Mouse (Mus musculus) lung, embryonic 15.5 days (tissue): ENCODE measurements around the gene Tbc1d9. TPM values are rescaled to one million over a fixed set of nuclear protein-coding genes. Genes with fewer than 3 reads are reported as not detected.

Experiments
- ATAC-seq: fragments of 200-750 bp; cut with Nextera tagmentation; 2 replicates; pipeline ENCODE4 v1.8.0; 2017; ENCODE audit warnings: moderate number of reproducible peaks, borderline replicate concordance; ENCODE audit not compliant: low FRiP score, low TSS enrichment; ENCODE audit errors: extremely low read depth
- H3K27ac ChIP-seq: fragments of 300-500 bp; sonication (generic); 2 replicates; pipeline ENCODE4 v1.5.1; 2015; ENCODE audit warnings: moderate library complexity, mild to moderate bottlenecking, inconsistent platforms
- H3K27me3 ChIP-seq: fragments of 300-500 bp; sonication (generic); 2 replicates; pipeline ENCODE4 v1.6.1; 2015; ENCODE audit warnings: inconsistent platforms
- H3K36me3 ChIP-seq: fragments of 300-500 bp; sonication (generic); 2 replicates; pipeline ENCODE4 v1.6.1; 2015; ENCODE audit warnings: inconsistent platforms
- H3K4me1 ChIP-seq: fragments of 300-500 bp; sonication (generic); 2 replicates; pipeline ENCODE4 v1.6.1; 2015; ENCODE audit warnings: inconsistent platforms
- H3K4me2 ChIP-seq: fragments of 300-500 bp; sonication (generic); 2 replicates; pipeline ENCODE4 v1.6.1; 2015; ENCODE audit warnings: inconsistent platforms, mild to moderate bottlenecking, moderate library complexity
- H3K4me3 ChIP-seq: fragments of 300-500 bp; sonication (generic); 2 replicates; pipeline ENCODE4 v1.5.1; 2015; ENCODE audit warnings: mild to moderate bottlenecking, inconsistent platforms
- H3K9ac ChIP-seq: fragments of 300-500 bp; sonication (generic); 2 replicates; pipeline ENCODE4 v1.6.1; 2015; ENCODE audit warnings: inconsistent platforms
- H3K9me3 ChIP-seq: fragments of 300-500 bp; sonication (generic); 2 replicates; pipeline ENCODE4 v1.6.1; 2016; ENCODE audit warnings: inconsistent platforms
- WGBS: fragments of 180-500 bp; shearing (Covaris S2); methylation state at CpG from one replicate; pipeline ENCODE4 v1.1.7; 2015; 5-methylcytosine and 5-hydroxymethylcytosine counted together
- polyA plus RNA-seq: library from polyadenylated mRNA; unstranded; fragments of >200 nt; fragmentation: Nextera tagmentation; extraction: Ambion mirVana; gene quantifications from 2 replicates; pipeline ENCODE4 v1.2.1, GENCODE M21; 2015

The Tbc1d9 gene
- polyA plus RNA-seq, 1 experiment from 2014 or later: 2.0 TPM

DNA sequence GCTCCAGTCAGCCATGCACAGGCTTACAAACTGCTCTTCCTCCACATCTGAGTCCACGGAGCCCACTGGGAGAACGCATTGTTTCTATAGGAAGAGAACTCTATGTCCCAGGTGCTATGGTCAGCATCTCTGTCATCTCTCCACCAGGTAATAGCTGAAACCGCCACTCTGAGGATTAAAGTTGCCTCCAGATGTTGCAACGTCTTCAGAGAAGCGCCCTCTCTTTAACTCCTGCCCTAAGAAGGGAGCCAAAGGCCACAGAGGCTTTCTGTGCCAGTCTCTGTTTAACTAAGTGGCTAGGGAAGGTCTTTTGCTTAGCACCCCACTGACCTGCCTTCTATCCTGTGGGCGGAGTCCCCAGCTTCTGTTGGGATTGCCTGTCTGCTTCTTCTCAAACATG lies 85.7 kb downstream of the Tbc1d9 start:
- ATAC-seq: no peak
- Histone ChIP-seq H3K36me3 (no peaks in the 10 kb centered on the region), H3K9me3 (no peaks in the 10 kb centered on the region), H3K4me1 (no peaks in the 10 kb centered on the region), H3K27me3 (no peaks in the 10 kb centered on the region), H3K9ac (no peak overlapping the region), H3K27ac (peak overlapping the region; percentile 26; the same call in 1 of the 2 replicates), H3K4me3 (no peak overlapping the region), H3K4me2 (no peak overlapping the region)
- 84% methylated on average over 6 of the region's 6 CpGs for WGBS

DNA sequence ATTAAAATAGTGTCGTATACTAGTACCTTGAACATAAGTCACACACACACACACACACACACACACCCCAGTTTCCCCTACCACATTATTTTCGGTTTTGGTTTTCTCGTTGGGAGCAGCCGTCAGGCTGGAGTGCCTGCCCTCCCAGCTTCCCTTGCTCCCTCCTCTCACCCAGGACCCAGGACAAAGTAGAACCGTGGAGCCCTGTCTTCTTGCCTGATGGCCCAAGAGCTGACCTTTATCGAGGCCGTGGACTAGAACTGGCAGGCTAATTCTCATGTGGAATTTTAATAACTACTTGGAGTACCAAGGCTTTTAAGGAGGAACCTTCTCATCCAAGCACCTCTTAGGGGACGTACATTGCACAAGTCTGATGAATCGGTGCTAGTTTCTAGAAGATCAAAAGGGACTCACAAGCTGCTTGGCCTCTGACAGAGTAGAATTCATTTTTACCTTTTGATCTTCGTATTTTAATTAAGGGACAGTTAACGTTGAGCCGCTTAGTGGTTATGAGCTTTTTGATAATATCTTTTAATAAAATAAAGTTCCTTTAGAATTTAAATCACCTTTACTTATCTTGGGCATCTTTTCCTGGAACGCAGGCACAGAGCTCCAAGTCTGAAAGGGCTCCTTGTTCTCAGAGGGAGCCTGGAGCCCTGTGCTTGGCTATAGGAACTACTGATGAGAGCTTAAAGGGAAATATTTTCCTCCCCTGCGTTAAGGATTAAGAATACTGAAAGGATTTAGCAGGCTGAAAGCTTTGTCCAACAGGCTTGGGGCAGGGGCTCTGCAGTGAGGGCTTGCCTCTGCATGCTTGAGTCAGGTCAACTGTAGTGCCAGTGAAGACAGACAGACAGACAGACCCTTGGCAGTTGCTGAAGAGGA lies 86.5 kb downstream of the Tbc1d9 start:
- WGBS: 61% methylated on average over 14 of the region's 14 CpGs
- peak overlapping the region; percentile 53 for H3K27ac ChIP-seq
- no peak for ATAC-seq

DNA sequence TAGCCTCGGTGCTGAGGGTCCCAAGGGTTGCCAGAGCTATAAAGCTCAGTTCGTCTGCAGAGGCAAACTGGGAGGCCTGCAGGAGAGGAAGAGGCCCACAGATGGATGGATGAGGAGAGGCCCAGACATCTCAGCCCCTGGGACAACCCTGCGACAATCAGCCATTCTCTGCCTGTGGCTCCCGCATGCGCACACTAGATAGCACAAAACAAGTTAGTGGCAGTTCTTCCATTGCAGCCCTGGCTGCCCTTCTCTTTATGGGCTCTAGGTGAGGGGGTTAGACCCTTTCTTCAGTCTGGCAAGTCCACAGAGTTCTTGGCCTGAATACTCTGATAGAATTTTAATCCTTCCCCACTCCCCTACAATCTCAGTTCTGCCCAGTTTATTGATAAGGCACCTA lies 87.6 kb downstream of the Tbc1d9 start:
- Histone ChIP-seq H3K4me2 (no peak overlapping the region), H3K9ac (no peak overlapping the region), H3K27ac (no peak overlapping the region), H3K27me3 (no peaks in the 10 kb centered on the region), H3K9me3 (no peaks in the 10 kb centered on the region), H3K4me3 (no peak overlapping the region), H3K4me1 (no peaks in the 10 kb centered on the region), H3K36me3 (no peaks in the 10 kb centered on the region)
- 68% methylated on average over 5 of the region's 5 CpGs for WGBS
- no peak for ATAC-seq

More for the DNA sequence above, 86.5 kb downstream of the Tbc1d9 start:
- Histone ChIP-seq H3K9me3 (no peaks in the 10 kb centered on the region), H3K36me3 (no peaks in the 10 kb centered on the region), H3K4me1 (no peaks in the 10 kb centered on the region), H3K9ac (no peak overlapping the region), H3K4me2 (no peak overlapping the region), H3K27me3 (no peaks in the 10 kb centered on the region), H3K4me3 (no peak overlapping the region)

DNA sequence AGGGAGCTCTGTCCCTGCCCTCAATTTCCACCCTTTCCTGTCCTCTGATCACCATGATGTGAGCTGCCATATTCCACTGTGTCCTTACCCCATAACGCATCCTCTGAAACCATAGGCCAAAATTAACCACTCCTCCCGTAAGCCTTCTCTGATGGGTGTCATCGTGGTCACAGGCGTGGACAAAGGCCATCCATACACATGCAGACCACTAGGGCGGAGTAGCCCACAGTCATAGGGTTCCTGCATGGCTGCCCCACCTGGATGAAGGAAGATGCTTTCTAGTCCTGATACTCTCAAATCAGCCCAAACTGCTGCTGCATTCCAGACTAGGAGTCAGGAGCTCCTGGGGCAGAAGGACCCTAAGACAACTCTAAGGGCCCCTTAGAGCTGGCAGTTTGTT lies 92.5 kb downstream of the Tbc1d9 start:
- no peaks in the 10 kb centered on the region for H3K27me3 ChIP-seq
- WGBS: 90% methylated on average over 5 of the region's 5 CpGs
- H3K9ac ChIP-seq: no peak overlapping the region
- H3K4me3 ChIP-seq: no peak overlapping the region
- no peaks in the 10 kb centered on the region for H3K4me1 ChIP-seq
- H3K36me3 ChIP-seq: no peaks in the 10 kb centered on the region
- no peaks in the 10 kb centered on the region for H3K9me3 ChIP-seq
- no peak overlapping the region for H3K4me2 ChIP-seq
- ATAC-seq: no peak
- no peak overlapping the region for H3K27ac ChIP-seq

DNA sequence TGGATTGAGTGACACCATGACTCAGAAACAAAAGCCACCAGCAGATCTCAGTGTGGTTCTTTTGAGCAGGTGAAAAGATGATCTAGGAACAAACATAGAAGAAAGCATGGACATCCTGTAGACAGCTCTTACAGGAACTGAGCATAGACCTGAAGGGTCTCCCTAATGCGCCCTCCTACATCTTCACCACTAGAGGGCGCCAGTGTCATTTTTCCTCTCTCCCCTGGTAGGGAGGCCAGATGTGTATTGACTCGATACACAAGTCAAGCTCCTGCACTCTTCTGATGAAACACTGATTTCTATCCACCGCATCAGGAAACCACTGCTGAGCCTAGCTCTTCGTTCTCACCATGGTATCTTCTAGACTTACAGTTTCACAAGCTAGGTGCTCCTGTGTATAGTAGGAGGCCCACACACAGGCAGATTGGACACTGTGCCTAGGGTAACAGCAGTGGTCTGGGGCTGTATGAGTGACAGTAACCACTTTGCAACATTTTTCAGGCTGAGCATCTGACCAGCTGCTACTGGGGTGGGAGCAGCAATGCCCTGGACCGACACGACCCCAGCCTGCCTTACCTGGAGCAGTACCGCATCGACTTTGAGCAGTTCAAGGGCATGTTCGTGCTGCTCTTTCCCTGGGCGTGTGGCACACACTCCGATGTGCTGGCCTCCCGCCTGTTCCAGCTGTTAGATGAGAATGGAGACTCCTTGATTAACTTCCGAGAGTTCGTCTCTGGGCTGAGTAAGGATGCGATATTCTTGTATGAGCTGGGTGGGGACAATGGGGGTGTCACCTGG lies 95.5 kb downstream of the Tbc1d9 start:
- no peak overlapping the region for H3K27ac ChIP-seq
- no peaks in the 10 kb centered on the region for H3K27me3 ChIP-seq
- H3K4me1 ChIP-seq: no peaks in the 10 kb centered on the region
- no peak overlapping the region for H3K4me3 ChIP-seq
- peak; percentile 74; the same call in 1 of the 2 replicates for ATAC-seq
- no peaks in the 10 kb centered on the region for H3K9me3 ChIP-seq
- H3K4me2 ChIP-seq: no peak overlapping the region
- no peak overlapping the region for H3K9ac ChIP-seq
- no peaks in the 10 kb centered on the region for H3K36me3 ChIP-seq
- WGBS: 69% methylated on average over 16 of the region's 16 CpGs

DNA sequence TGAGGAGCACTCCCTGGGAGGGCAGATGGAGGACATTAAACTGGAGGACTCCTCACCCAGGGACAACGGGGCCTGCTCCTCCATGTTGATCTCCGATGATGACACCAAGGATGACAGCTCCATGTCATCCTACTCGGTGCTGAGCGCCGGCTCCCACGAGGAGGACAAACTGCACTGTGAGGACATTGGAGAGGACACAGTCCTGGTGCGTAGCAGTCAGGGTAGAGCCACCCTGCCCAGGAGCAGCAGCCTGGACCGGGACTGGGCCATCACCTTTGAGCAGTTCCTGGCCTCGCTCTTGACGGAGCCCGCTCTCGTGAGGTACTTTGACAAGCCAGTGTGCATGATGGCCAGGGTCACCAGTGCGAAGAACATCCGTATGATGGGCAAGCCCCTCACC lies 106.0 kb downstream of the Tbc1d9 start:
- 92% methylated on average over 14 of the region's 14 CpGs for WGBS
- no peaks in the 10 kb centered on the region for H3K9me3 ChIP-seq

DNA sequence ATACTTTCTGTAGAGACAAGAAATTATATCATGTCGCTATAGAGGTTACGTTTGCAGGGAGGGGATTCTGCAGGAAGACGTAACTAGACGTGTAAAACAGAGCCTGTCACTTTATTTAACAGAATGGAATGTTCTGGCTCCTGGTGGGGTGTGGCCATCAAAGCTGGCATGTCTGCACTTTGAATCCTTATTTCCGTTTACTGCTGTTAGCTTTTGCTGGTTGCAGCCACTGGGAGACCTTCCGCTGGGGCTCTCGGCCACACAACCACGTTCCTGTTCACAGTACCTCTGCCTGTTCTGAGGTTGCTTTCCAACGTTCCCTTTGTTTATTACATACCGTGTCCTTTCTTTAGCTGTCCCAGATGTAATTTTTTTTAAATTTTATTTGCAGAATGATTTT lies 107.3 kb downstream of the Tbc1d9 start:
- ATAC-seq: no peak
- H3K27me3 ChIP-seq: no peaks in the 10 kb centered on the region

More for the DNA sequence above, 106.0 kb downstream of the Tbc1d9 start:
- no peaks in the 10 kb centered on the region for H3K4me1 ChIP-seq
- H3K4me3 ChIP-seq: no peak overlapping the region
- no peaks in the 10 kb centered on the region for H3K27me3 ChIP-seq
- H3K4me2 ChIP-seq: no peak overlapping the region
- ATAC-seq: no peak
- H3K27ac ChIP-seq: no peak overlapping the region
- no peak overlapping the region for H3K9ac ChIP-seq
- H3K36me3 ChIP-seq: no peaks in the 10 kb centered on the region

DNA sequence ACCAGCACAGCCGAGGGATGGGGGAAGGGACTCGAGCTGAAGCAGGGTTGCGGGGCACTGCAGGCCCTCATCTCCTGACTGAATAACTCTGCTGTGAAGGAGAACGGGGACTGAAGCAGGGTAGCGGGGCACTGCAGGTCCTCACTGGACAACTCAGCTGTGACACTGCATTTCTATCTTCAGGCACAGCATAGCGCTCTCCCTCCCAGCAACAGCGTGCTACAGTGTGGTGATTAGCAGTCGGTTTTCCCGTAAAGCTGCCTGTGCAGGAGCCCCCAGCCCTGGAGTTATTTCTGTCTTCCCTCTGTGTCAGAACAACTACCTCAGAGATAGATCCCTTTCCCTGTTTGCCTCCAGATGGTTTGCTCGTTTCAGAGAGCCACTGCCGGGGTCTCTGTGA lies 109.3 kb downstream of the Tbc1d9 start:
- no peak overlapping the region for H3K9ac ChIP-seq

More for the DNA sequence above, 107.3 kb downstream of the Tbc1d9 start:
- Histone ChIP-seq H3K4me1 (no peaks in the 10 kb centered on the region), H3K9me3 (no peaks in the 10 kb centered on the region), H3K36me3 (no peaks in the 10 kb centered on the region), H3K27ac (no peak overlapping the region), H3K4me3 (no peak overlapping the region), H3K9ac (no peak overlapping the region), H3K4me2 (no peak overlapping the region)
- WGBS: 61% methylated on average over 10 of the region's 10 CpGs

DNA sequence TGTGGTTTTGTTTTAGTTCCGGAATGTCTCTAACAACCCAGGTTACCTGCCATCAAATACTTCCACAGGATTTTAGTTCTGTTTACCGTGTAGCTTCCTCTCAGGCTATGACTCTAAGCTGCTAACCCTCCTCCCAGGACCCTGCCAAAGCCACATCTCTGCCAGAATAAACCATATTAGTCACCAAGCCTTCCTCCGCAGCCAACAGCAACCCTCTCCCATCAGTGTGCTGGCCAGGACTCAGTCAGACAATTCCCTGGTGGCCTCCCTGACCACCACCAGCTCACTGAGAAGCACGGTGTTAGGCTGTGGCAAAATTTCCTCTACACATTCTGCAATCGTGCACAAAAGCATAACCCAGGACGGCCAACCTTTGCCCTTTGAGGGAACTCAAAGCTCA lies 113.3 kb downstream of the Tbc1d9 start:
- Histone ChIP-seq H3K9ac (no peak overlapping the region), H3K36me3 (no peaks in the 10 kb centered on the region), H3K4me2 (no peak overlapping the region), H3K9me3 (no peaks in the 10 kb centered on the region), H3K27me3 (no peaks in the 10 kb centered on the region), H3K27ac (no peak overlapping the region), H3K4me3 (no peak overlapping the region), H3K4me1 (no peaks in the 10 kb centered on the region)
- no peak for ATAC-seq
- 72% methylated on average over 6 of the region's 6 CpGs for WGBS

More for the DNA sequence above, 109.3 kb downstream of the Tbc1d9 start:
- H3K9me3 ChIP-seq: no peaks in the 10 kb centered on the region
- no peak overlapping the region for H3K4me3 ChIP-seq
- H3K4me2 ChIP-seq: no peak overlapping the region
- no peak overlapping the region for H3K27ac ChIP-seq
- H3K36me3 ChIP-seq: no peaks in the 10 kb centered on the region
- no peaks in the 10 kb centered on the region for H3K4me1 ChIP-seq
- no peaks in the 10 kb centered on the region for H3K27me3 ChIP-seq
- 38% methylated on average over 11 of the region's 11 CpGs for WGBS
- no peak for ATAC-seq

DNA sequence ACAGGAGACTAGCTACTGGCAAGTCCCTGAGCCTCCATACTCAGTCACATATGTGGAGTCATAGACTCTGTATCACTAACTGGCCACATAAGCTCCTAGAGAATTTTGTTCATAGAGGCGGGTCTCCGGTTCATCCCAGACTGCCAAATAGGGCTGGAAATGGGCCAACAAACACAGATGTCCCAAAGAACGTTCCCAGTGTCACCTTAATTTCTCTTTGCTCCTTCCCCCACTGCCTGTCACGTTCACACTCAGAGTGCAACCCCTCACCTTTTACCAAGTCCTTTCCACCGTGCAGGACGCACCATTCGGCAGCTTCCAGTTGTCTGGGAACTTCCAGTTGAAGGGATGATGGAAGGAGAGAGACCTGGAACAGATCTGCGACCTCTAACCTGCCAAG lies 120.2 kb downstream of the Tbc1d9 start:
- H3K27me3 ChIP-seq: peaks cover 19% of the 10 kb centered on the region
- H3K4me2 ChIP-seq: no peak overlapping the region
- no peak overlapping the region for H3K9ac ChIP-seq
- no peak overlapping the region for H3K4me3 ChIP-seq
- H3K4me1 ChIP-seq: no peaks in the 10 kb centered on the region
- no peaks in the 10 kb centered on the region for H3K36me3 ChIP-seq
- H3K9me3 ChIP-seq: no peaks in the 10 kb centered on the region
- WGBS: 66% methylated on average over 8 of the region's 8 CpGs
- H3K27ac ChIP-seq: no peak overlapping the region
- ATAC-seq: no peak

DNA sequence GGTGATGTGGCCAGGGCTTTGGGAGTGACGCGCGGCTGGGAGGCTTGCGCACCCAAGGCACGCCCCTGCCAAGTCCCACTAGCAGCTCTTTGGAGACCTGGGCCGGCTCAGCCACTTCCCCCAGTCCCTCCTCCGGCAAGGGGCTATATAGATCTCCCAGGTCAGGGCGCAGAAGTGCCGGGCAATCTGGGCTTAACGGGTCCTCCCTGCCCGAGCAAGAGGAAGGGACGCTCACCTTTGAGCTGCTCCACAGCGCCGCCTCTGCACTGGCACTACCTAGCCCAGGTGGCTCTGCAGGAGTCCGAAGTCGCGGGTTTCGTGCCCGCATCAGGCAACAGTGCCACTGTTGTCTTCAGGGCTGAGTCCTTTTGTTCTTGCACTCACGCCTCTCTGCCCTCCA lies 125.0 kb downstream of the Tbc1d9 start, which contains the start of gene Ucp1:
Gene Ucp1 (plus strand): TSS at position 177 of the 400 bp plus-strand sequence.
- ATAC-seq: no peak
- Histone ChIP-seq H3K27ac (no peak within 1 kb of the TSS), H3K4me3 (peak within 1 kb of the TSS; percentile 7; the same call in 1 of the 2 replicates), H3K36me3 (no peaks in the 10 kb centered on the region), H3K9ac (no peak within 1 kb of the TSS), H3K27me3 (peaks cover 25% of the 10 kb centered on the region), H3K4me2 (peak within 1 kb of the TSS; percentile 54), H3K9me3 (no peaks in the 10 kb centered on the region), H3K4me1 (no peaks in the 10 kb centered on the region)
- WGBS: 2% methylated on average over 20 of the region's 20 CpGs

DNA sequence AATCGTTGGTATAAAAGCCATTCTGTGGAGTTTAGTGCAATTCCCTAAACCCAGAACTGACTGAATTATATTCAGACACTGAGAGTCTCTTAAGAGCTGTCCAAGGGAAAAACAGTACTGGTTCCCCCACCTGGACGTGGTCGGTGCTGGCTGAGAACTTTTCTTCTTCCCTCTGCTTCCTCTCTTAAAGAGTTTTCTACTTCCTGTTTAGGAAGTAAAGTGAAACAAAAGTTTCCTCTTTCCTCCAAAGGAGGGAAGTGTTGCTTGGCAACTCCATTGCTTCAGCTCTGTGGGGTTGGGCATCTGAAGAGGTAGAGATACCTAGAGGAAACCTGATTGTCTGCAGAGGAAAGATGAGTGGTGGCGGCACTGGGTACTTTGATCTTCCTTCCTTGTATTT lies 132.2 kb downstream of the Tbc1d9 start:
- whole genome bisulfite sequencing: 53% methylated on average over 4 of the region's 4 CpGs
- ATAC-seq: no peak
- H3K9ac ChIP-seq: no peak overlapping the region
- no peaks in the 10 kb centered on the region for H3K36me3 ChIP-seq
- H3K4me2 ChIP-seq: no peak overlapping the region
- H3K9me3 ChIP-seq: no peaks in the 10 kb centered on the region
- H3K27ac ChIP-seq: no peak overlapping the region
- H3K27me3 ChIP-seq: no peaks in the 10 kb centered on the region
- no peaks in the 10 kb centered on the region for H3K4me1 ChIP-seq
- no peak overlapping the region for H3K4me3 ChIP-seq
